Mouse (Mus musculus): ENCODE measurements around the gene Tob1. TPM values are rescaled to one million over a fixed set of nuclear protein-coding genes. Genes with fewer than 3 reads are reported as not detected.

Tob1 gene
- polyA plus RNA-seq, 1 experiment from 2014 or later, result 28.9 TPM

- no peak for ATAC-seq (ENCODE audit: low read depth)
- WGBS, result 87% methylated on average over 29 of the region's 29 CpGs
- H3K4me3 ChIP-seq (ENCODE audit: low read length), result no peak overlapping the region
- H3K27ac ChIP-seq (ENCODE audit: low read length), result no peak overlapping the region
- no peaks in the 10 kb centered on the region for H3K9me3 ChIP-seq (ENCODE audit: control insufficient read depth, low read length)
- H3K36me3 ChIP-seq (ENCODE audit: control insufficient read depth, insufficient read depth, low read length), result peaks cover 5% of the 10 kb centered on the region
- no peaks in the 10 kb centered on the region for H3K27me3 ChIP-seq (ENCODE audit: control insufficient read depth, insufficient read depth, low read depth, low read length)
- 0 out of 2 replicates have a peak overlapping the region, but pooled peaks have one; percentile 17 for H3K4me2 ChIP-seq (ENCODE audit: low read depth, low read length)
- no peak overlapping the region for H3K9ac ChIP-seq (ENCODE audit: low read length)
- H3K4me1 ChIP-seq (replicated peaks; ENCODE audit: control insufficient read depth, insufficient read depth, low read length), result 0 out of 2 replicates have a peak, but pooled peaks cover 4% of the 10 kb centered on the region
Measured at GRCm38 (mm10) chr11:94213735-94214594, 2.7 kb downstream of the Tob1 start.

DNA sequence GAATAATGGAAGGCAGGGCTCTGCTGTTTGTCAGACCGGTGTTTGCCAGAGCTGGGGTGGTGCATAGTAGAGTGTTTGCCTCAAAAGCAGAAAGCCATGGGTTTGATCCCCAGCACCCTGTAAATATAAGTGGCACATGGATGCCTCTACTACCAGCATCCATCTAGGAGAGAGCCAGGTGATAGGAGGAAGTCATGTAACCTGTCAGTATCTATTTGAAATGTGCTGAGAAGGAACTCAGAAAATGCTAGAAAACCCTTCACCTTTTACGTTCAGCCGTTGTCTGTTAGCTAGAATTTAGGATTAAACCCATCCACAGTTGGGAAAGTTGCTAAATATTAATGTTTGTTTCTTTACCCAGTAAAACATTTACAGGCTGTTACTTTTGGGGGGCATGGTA lies 4.3 kb downstream of the Tob1 start:
- H3K9me3 ChIP-seq (ENCODE audit: control insufficient read depth, low read length), result no peaks in the 10 kb centered on the region
- WGBS, result 93% methylated on average over 3 of the region's 3 CpGs
- H3K27me3 ChIP-seq (ENCODE audit: control insufficient read depth, insufficient read depth, low read depth, low read length), result no peaks in the 10 kb centered on the region
- 0 out of 2 replicates have a peak, but pooled peaks cover 2% of the 10 kb centered on the region for H3K4me1 ChIP-seq (replicated peaks; ENCODE audit: control insufficient read depth, insufficient read depth, low read length)
- H3K4me3 ChIP-seq (ENCODE audit: low read length), result no peak overlapping the region
- H3K36me3 ChIP-seq (ENCODE audit: control insufficient read depth, insufficient read depth, low read length), result peaks cover 5% of the 10 kb centered on the region
- H3K4me2 ChIP-seq (ENCODE audit: low read depth, low read length), result no peak overlapping the region
- H3K9ac ChIP-seq (ENCODE audit: low read length), result no peak overlapping the region
- no peak overlapping the region for H3K27ac ChIP-seq (ENCODE audit: low read length)
- ATAC-seq (ENCODE audit: low read depth), result no peak

- H3K36me3 ChIP-seq (ENCODE audit: control insufficient read depth, insufficient read depth, low read length), result peaks cover 5% of the 10 kb centered on the region
- ATAC-seq (ENCODE audit: low read depth), result no peak
- H3K4me2 ChIP-seq (ENCODE audit: low read depth, low read length), result no peak overlapping the region
- no peak overlapping the region for H3K9ac ChIP-seq (ENCODE audit: low read length)
- 0 out of 2 replicates have a peak, but pooled peaks cover 2% of the 10 kb centered on the region for H3K4me1 ChIP-seq (replicated peaks; ENCODE audit: control insufficient read depth, insufficient read depth, low read length)
- no peak overlapping the region for H3K27ac ChIP-seq (ENCODE audit: low read length)
- no peaks in the 10 kb centered on the region for H3K9me3 ChIP-seq (ENCODE audit: control insufficient read depth, low read length)
- 49% methylated on average over 2 of the region's 2 CpGs for WGBS
- H3K4me3 ChIP-seq (ENCODE audit: low read length), result no peak overlapping the region
- H3K27me3 ChIP-seq (ENCODE audit: control insufficient read depth, insufficient read depth, low read depth, low read length), result no peaks in the 10 kb centered on the region
Measured at GRCm38 (mm10) chr11:94216247-94216646, 5.0 kb downstream of the Tob1 start.

DNA sequence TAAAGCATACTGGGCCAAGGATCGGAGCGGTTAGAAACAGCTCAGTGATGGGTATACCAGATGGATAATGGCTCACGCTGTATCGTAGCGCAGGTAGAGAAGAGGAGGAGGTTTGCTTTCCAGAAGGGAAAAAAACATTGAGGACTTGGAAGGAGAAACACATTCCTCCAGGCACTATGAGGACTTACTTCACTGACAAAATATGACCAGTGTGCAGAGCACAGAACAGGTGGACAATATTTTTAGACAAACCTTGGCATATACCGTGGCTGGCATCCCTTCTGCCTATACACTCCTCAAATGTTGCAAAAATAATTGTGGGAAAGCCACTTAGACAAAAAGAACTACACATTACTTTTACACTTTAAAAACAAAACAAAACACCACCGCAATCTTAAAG lies 10.0 kb downstream of the Tob1 start:
- Histone ChIP-seq H3K4me3 (ENCODE audit: low read length) (no peak overlapping the region), H3K9me3 (ENCODE audit: control insufficient read depth, low read length) (no peaks in the 10 kb centered on the region), H3K4me2 (ENCODE audit: low read depth, low read length) (no peak overlapping the region), H3K4me1 (replicated peaks; ENCODE audit: control insufficient read depth, insufficient read depth, low read length) (no peaks in the 10 kb centered on the region), H3K27me3 (ENCODE audit: control insufficient read depth, insufficient read depth, low read depth, low read length) (no peaks in the 10 kb centered on the region), H3K36me3 (ENCODE audit: control insufficient read depth, insufficient read depth, low read length) (no peaks in the 10 kb centered on the region), H3K27ac (ENCODE audit: low read length) (no peak overlapping the region), H3K9ac (ENCODE audit: low read length) (no peak overlapping the region)
- ATAC-seq (ENCODE audit: low read depth), result no peak
- WGBS, result 88% methylated on average over 7 of the region's 7 CpGs

DNA sequence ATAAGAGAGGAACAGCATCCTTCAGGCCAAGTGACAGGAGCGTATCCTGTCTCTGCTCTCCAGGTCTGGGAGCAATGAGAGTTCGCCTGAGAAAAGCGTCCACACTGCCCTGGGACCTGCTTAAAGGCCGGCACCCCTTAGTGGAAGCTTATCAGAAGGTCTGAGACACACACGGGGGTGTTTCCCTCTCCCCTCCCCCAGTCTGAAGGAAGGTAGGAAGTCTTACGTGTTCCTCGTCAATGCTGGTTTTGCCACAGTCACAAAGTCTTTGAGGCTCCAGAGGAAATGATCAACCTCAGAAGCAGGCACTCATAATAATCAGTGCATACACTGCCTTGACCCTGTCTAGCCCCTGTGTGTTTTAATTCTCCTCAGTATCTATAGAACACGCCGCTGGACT lies 12.3 kb downstream of the Tob1 start:
- H3K9ac ChIP-seq (ENCODE audit: low read length), result no peak overlapping the region

GRCm38 (mm10) chr11:94225985-94226384 lies 14.7 kb downstream of the Tob1 start:
- H3K4me3 ChIP-seq (ENCODE audit: low read length), result peak overlapping the region; percentile 20; the same call in 1 of the 2 replicates

More for the DNA sequence above, 12.3 kb downstream of the Tob1 start:
- Histone ChIP-seq H3K4me3 (ENCODE audit: low read length) (no peak overlapping the region), H3K27ac (ENCODE audit: low read length) (no peak overlapping the region), H3K4me1 (replicated peaks; ENCODE audit: control insufficient read depth, insufficient read depth, low read length) (no peaks in the 10 kb centered on the region), H3K36me3 (ENCODE audit: control insufficient read depth, insufficient read depth, low read length) (no peaks in the 10 kb centered on the region), H3K27me3 (ENCODE audit: control insufficient read depth, insufficient read depth, low read depth, low read length) (no peaks in the 10 kb centered on the region), H3K4me2 (ENCODE audit: low read depth, low read length) (no peak overlapping the region), H3K9me3 (ENCODE audit: control insufficient read depth, low read length) (no peaks in the 10 kb centered on the region)
- ATAC-seq (ENCODE audit: low read depth), result no peak
- WGBS, result 67% methylated on average over 9 of the region's 9 CpGs

DNA sequence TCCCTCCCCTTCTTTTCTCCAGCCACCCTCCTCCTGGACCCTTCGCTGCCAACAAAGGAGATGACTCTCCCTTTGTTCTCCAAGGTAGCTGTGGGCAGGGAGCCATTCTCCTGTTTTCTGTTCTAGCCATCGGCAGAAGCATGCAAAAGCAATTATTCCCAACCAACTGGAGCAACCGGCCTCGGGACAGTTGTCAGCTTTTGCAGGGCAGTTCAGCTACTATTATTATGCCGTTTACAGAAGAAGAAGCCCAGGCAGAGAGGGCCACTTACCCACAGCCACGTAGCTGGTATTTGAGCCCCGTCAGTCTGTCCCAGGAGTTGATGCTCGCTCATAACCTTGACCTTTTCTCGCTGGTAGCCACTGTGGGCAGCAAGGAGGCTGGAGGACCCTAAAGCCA lies 17.2 kb downstream of the Tob1 start:
- no peak for ATAC-seq (ENCODE audit: low read depth)
- H3K27ac ChIP-seq (ENCODE audit: low read length), result no peak overlapping the region
- no peak overlapping the region for H3K9ac ChIP-seq (ENCODE audit: low read length)
- H3K4me1 ChIP-seq (replicated peaks; ENCODE audit: control insufficient read depth, insufficient read depth, low read length), result no peaks in the 10 kb centered on the region; the same call in 1 of the 2 replicates
- H3K27me3 ChIP-seq (ENCODE audit: control insufficient read depth, insufficient read depth, low read depth, low read length), result no peaks in the 10 kb centered on the region
- whole genome bisulfite sequencing, result 48% methylated on average over 9 of the region's 9 CpGs
- H3K4me3 ChIP-seq (ENCODE audit: low read length), result no peak overlapping the region
- H3K9me3 ChIP-seq (ENCODE audit: control insufficient read depth, low read length), result no peaks in the 10 kb centered on the region
- no peaks in the 10 kb centered on the region for H3K36me3 ChIP-seq (ENCODE audit: control insufficient read depth, insufficient read depth, low read length)
- no peak overlapping the region for H3K4me2 ChIP-seq (ENCODE audit: low read depth, low read length)

More at GRCm38 (mm10) chr11:94225985-94226384, 14.7 kb downstream of the Tob1 start:
- H3K36me3 ChIP-seq (ENCODE audit: control insufficient read depth, insufficient read depth, low read length), result no peaks in the 10 kb centered on the region
- ATAC-seq (ENCODE audit: low read depth), result peak; percentile 72
- no peaks in the 10 kb centered on the region for H3K9me3 ChIP-seq (ENCODE audit: control insufficient read depth, low read length)
- H3K27me3 ChIP-seq (ENCODE audit: control insufficient read depth, insufficient read depth, low read depth, low read length), result no peaks in the 10 kb centered on the region
- no peak overlapping the region for H3K9ac ChIP-seq (ENCODE audit: low read length)
- no peak overlapping the region for H3K27ac ChIP-seq (ENCODE audit: low read length)
- WGBS, result 16% methylated on average over 7 of the region's 7 CpGs
- H3K4me2 ChIP-seq (ENCODE audit: low read depth, low read length), result peak overlapping the region; percentile 45
- no peaks in the 10 kb centered on the region for H3K4me1 ChIP-seq (replicated peaks; ENCODE audit: control insufficient read depth, insufficient read depth, low read length)

- 75% methylated on average over 5 of the region's 5 CpGs for WGBS
- H3K36me3 ChIP-seq (ENCODE audit: control insufficient read depth, insufficient read depth, low read length), result no peaks in the 10 kb centered on the region
- no peaks in the 10 kb centered on the region for H3K9me3 ChIP-seq (ENCODE audit: control insufficient read depth, low read length)
- no peak overlapping the region for H3K27ac ChIP-seq (ENCODE audit: low read length)
- H3K27me3 ChIP-seq (ENCODE audit: control insufficient read depth, insufficient read depth, low read depth, low read length), result no peaks in the 10 kb centered on the region
- ATAC-seq (ENCODE audit: low read depth), result no peak
- H3K4me3 ChIP-seq (ENCODE audit: low read length), result no peak overlapping the region
- no peaks in the 10 kb centered on the region; the same call in 1 of the 2 replicates for H3K4me1 ChIP-seq (replicated peaks; ENCODE audit: control insufficient read depth, insufficient read depth, low read length)
- no peak overlapping the region for H3K4me2 ChIP-seq (ENCODE audit: low read depth, low read length)
- H3K9ac ChIP-seq (ENCODE audit: low read length), result no peak overlapping the region
Measured at GRCm38 (mm10) chr11:94229207-94229960, 18.1 kb downstream of the Tob1 start.

DNA sequence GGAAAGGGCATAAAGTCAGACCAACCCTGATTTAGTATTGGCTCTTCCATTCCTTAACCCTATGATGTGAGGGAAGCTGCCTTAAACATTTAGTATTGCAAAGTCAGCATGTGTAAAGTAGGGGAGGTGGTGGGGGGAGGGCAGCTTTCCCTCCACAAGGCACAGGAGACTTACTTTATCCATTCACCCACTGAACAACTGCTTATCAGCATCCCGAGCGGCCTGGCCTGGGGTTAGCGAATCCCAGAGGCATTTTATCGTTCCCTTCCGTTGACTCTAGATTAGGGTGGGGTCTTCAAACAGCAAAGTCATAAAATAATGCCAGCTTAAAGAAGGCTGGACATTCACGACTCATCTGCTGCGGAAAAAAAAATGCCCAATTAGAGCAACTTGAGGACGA lies 19.0 kb downstream of the Tob1 start:
- no peaks in the 10 kb centered on the region; the same call in 1 of the 2 replicates for H3K4me1 ChIP-seq (replicated peaks; ENCODE audit: control insufficient read depth, insufficient read depth, low read length)
- no peak overlapping the region for H3K9ac ChIP-seq (ENCODE audit: low read length)
- H3K9me3 ChIP-seq (ENCODE audit: control insufficient read depth, low read length), result no peaks in the 10 kb centered on the region
- no peak for ATAC-seq (ENCODE audit: low read depth)
- WGBS, result 34% methylated on average over 8 of the region's 8 CpGs
- no peaks in the 10 kb centered on the region for H3K27me3 ChIP-seq (ENCODE audit: control insufficient read depth, insufficient read depth, low read depth, low read length)
- no peak overlapping the region for H3K27ac ChIP-seq (ENCODE audit: low read length)
- H3K4me2 ChIP-seq (ENCODE audit: low read depth, low read length), result no peak overlapping the region
- no peak overlapping the region for H3K4me3 ChIP-seq (ENCODE audit: low read length)
- H3K36me3 ChIP-seq (ENCODE audit: control insufficient read depth, insufficient read depth, low read length), result no peaks in the 10 kb centered on the region

All from lung, embryonic 16.5 days (tissue).